Mouse (Mus musculus) myocyte (in vitro differentiated cells): ENCODE results near the gene Slc17a9. TPM values are rescaled to one million over a fixed set of nuclear protein-coding genes. Genes with fewer than 3 reads are reported as not detected.

Source experiments
- H3K27me3 ChIP-seq: one replicate; pipeline ENCODE4 v1.6.1; 2011; ENCODE audit not compliant: control insufficient read depth, insufficient read depth, insufficient read length
- H3K36me3 ChIP-seq: one replicate; pipeline ENCODE4 v1.6.1; 2011; ENCODE audit not compliant: control insufficient read depth, insufficient read depth
- H3K4me2 ChIP-seq: one replicate; pipeline ENCODE4 v1.6.1; 2011; ENCODE audit warnings: low read depth, control low read depth
- H3K4me3 ChIP-seq: one replicate; pipeline ENCODE4 v1.5.1; 2011; ENCODE audit warnings: mild to moderate bottlenecking, control low read depth, moderate library complexity
- H3K79me2 ChIP-seq: one replicate; pipeline ENCODE4 v1.6.1; 2011; ENCODE audit not compliant: control insufficient read depth, insufficient read depth
- H3ac ChIP-seq: one replicate; pipeline ENCODE4 v1.6.1; 2011; ENCODE audit not compliant: control insufficient read depth, insufficient read length
- CEBPB ChIP-seq: IDR thresholded peaks from 2 replicates; pipeline ENCODE4 v1.6.1; 2011; ENCODE audit warnings: mild to moderate bottlenecking, moderate library complexity; ENCODE audit not compliant: poor library complexity, insufficient read depth, severe bottlenecking
- E2F4 ChIP-seq: IDR thresholded peaks from one replicate; pipeline ENCODE4 v1.6.1; 2011; ENCODE audit warnings: mild to moderate bottlenecking, control low read depth, moderate library complexity; ENCODE audit not compliant: insufficient read depth
- MAX ChIP-seq: IDR thresholded peaks from one replicate; pipeline ENCODE4 v1.6.1; 2011; ENCODE audit warnings: low read depth, mild to moderate bottlenecking, control low read depth
- MYOD1 ChIP-seq, 3 experiments: IDR thresholded peaks; one replicate each; pipeline ENCODE4 v1.6.1; 2011; ENCODE audit warnings: control low read depth in 2 of 3, low read depth in 2 of 3, mild to moderate bottlenecking in 2 of 3, moderate library complexity in 1 of 3; ENCODE audit not compliant: insufficient read length in 2 of 3, control insufficient read depth in 1 of 3
- MYOG ChIP-seq, 3 experiments: IDR thresholded peaks; one replicate each; pipeline ENCODE4 v1.6.1; 2011; ENCODE audit warnings: control low read depth in 2 of 3, low read depth in 2 of 3, mild to moderate bottlenecking in 2 of 3; ENCODE audit not compliant: insufficient read length in 2 of 3, control insufficient read depth in 1 of 3, insufficient read depth in 1 of 3
- POLR2A ChIP-seq: IDR thresholded peaks from one replicate; pipeline ENCODE4 v1.6.1; 2011; ENCODE audit warnings: low read depth, mild to moderate bottlenecking, control low read depth, moderate library complexity; ENCODE audit not compliant: insufficient read length
- POLR2AphosphoS2 ChIP-seq: IDR thresholded peaks from one replicate; pipeline ENCODE4 v1.6.1; 2011; ENCODE audit warnings: low read depth, control low read depth; ENCODE audit not compliant: insufficient read length
- REST ChIP-seq: IDR thresholded peaks from one replicate; pipeline ENCODE4 v1.6.1; 2011; ENCODE audit warnings: mild to moderate bottlenecking, control low read depth, moderate library complexity; ENCODE audit not compliant: insufficient read depth, insufficient read length
- SRF ChIP-seq: IDR thresholded peaks from one replicate; pipeline ENCODE4 v1.6.1; 2011; ENCODE audit warnings: low read depth; ENCODE audit not compliant: control insufficient read depth, insufficient read length
- TCF12 ChIP-seq: IDR thresholded peaks from one replicate; pipeline ENCODE4 v1.6.1; 2011; ENCODE audit warnings: mild to moderate bottlenecking, control low read depth; ENCODE audit not compliant: poor library complexity, insufficient read depth, severe bottlenecking
- TCF3 ChIP-seq: IDR thresholded peaks from one replicate; pipeline ENCODE4 v1.6.1; 2011; ENCODE audit warnings: low read depth, control low read depth; ENCODE audit not compliant: insufficient read length
- USF1 ChIP-seq: IDR thresholded peaks from one replicate; pipeline ENCODE4 v1.6.1; 2011; ENCODE audit warnings: low read depth, mild to moderate bottlenecking, control low read depth, moderate library complexity
- polyA plus RNA-seq: library from polyadenylated mRNA; unstranded; fragments of >200 nt; fragmentation: generic; extraction: Trizol; gene quantifications from one replicate; pipeline ENCODE4 v1.2.1, GENCODE M21; 2012; ENCODE audit warnings: missing spikeins

The Slc17a9 gene
- polyA plus RNA-seq, 1 experiment = 0.22 TPM

GRCm38 (mm10) chr2:180735232-180735631 is 10.2 kb downstream of the Slc17a9 start:
- no peaks in the 10 kb centered on the region for H3K36me3 ChIP-seq
- TF ChIP-seq MYOD1 (IDR thresholded peaks at IDR 0.05; ENCODE audit: control insufficient read depth in 1 of 3, insufficient read length in 2 of 3, low read depth in 2 of 3) (no peak), CEBPB (no peak), MAX (no peak), E2F4 (no peak), TCF12 (no peak), POLR2AphosphoS2 (no peak), TCF3 (no peak), USF1 (no peak), MYOG (IDR thresholded peaks at IDR 0.05; ENCODE audit: control insufficient read depth in 1 of 3, insufficient read depth in 1 of 3, insufficient read length in 2 of 3, low read depth in 2 of 3) (no peak), REST (no peak), POLR2A (no peak), SRF (no peak)

GRCm38 (mm10) chr2:180737984-180738383 is 12.9 kb downstream of the Slc17a9 start:
- H3K4me2 ChIP-seq = no peak overlapping the region
- no peaks in the 10 kb centered on the region for H3K79me2 ChIP-seq
- H3K27me3 ChIP-seq = peaks cover 64% of the 10 kb centered on the region
- H3K36me3 ChIP-seq = no peaks in the 10 kb centered on the region
- H3ac ChIP-seq = no peak overlapping the region
- no peak overlapping the region for H3K4me3 ChIP-seq
- TF ChIP-seq SRF (no peak), TCF3 (no peak), MAX (no peak), REST (no peak), E2F4 (no peak), POLR2A (no peak), MYOG (IDR thresholded peaks at IDR 0.05; ENCODE audit: control insufficient read depth in 1 of 3, insufficient read depth in 1 of 3, insufficient read length in 2 of 3, low read depth in 2 of 3) (no peak), USF1 (no peak), TCF12 (no peak), POLR2AphosphoS2 (no peak), CEBPB (no peak), MYOD1 (IDR thresholded peaks at IDR 0.05; ENCODE audit: control insufficient read depth in 1 of 3, insufficient read length in 2 of 3, low read depth in 2 of 3) (no peak)

More at GRCm38 (mm10) chr2:180735232-180735631, 10.2 kb downstream of the Slc17a9 start:
- Histone ChIP-seq H3K27me3 (peaks cover 71% of the 10 kb centered on the region), H3K4me3 (no peak overlapping the region), H3ac (no peak overlapping the region), H3K4me2 (no peak overlapping the region), H3K79me2 (no peaks in the 10 kb centered on the region)

DNA sequence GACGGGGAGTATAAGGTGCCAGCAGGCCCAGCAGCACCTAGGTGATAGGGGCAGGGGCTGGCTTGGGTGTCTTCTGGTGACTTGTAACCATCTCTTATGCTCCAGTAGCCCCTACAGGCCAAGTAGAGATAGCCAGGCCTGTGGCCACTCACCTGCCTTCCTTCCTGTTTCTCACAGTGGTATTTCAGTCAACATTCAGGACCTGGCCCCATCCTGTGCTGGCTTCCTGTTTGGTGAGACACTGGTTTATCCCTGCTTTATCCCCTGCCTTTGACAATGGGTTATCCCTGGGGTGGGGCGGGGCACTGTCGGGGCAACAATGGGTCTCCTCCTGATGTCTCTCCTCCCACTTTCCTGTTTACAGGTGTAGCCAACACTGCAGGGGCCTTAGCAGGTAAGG is 15.3 kb downstream of the Slc17a9 start:
- no peak overlapping the region for H3ac ChIP-seq
- H3K79me2 ChIP-seq = no peaks in the 10 kb centered on the region
- peaks cover 46% of the 10 kb centered on the region for H3K27me3 ChIP-seq
- no peak overlapping the region for H3K4me2 ChIP-seq
- no peak overlapping the region for H3K4me3 ChIP-seq
- H3K36me3 ChIP-seq = no peaks in the 10 kb centered on the region
- TF ChIP-seq MYOG (IDR thresholded peaks at IDR 0.05; ENCODE audit: control insufficient read depth in 1 of 3, insufficient read depth in 1 of 3, insufficient read length in 2 of 3, low read depth in 2 of 3) = no peak
- no peak for TF ChIP-seq MYOD1 (IDR thresholded peaks at IDR 0.05; ENCODE audit: control insufficient read depth in 1 of 3, insufficient read length in 2 of 3, low read depth in 2 of 3)
- no peak for TF ChIP-seq MAX
- TF ChIP-seq POLR2A = no peak
- TF ChIP-seq TCF3 = no peak
- no peak for TF ChIP-seq TCF12
- TF ChIP-seq USF1 = no peak

GRCm38 (mm10) chr2:180741421-180741820 is 16.4 kb downstream of the Slc17a9 start:
- Histone ChIP-seq H3K4me2 (no peak overlapping the region), H3ac (no peak overlapping the region), H3K4me3 (no peak overlapping the region), H3K79me2 (no peaks in the 10 kb centered on the region), H3K36me3 (no peaks in the 10 kb centered on the region), H3K27me3 (peaks cover 36% of the 10 kb centered on the region)
- TF ChIP-seq SRF (no peak), MAX (no peak), POLR2AphosphoS2 (no peak), CEBPB (no peak), TCF12 (no peak), MYOG (IDR thresholded peaks at IDR 0.05; ENCODE audit: control insufficient read depth in 1 of 3, insufficient read depth in 1 of 3, insufficient read length in 2 of 3, low read depth in 2 of 3) (no peak), POLR2A (no peak), E2F4 (no peak), MYOD1 (IDR thresholded peaks at IDR 0.05; ENCODE audit: control insufficient read depth in 1 of 3, insufficient read length in 2 of 3, low read depth in 2 of 3) (no peak), TCF3 (no peak), USF1 (no peak), REST (no peak)

DNA sequence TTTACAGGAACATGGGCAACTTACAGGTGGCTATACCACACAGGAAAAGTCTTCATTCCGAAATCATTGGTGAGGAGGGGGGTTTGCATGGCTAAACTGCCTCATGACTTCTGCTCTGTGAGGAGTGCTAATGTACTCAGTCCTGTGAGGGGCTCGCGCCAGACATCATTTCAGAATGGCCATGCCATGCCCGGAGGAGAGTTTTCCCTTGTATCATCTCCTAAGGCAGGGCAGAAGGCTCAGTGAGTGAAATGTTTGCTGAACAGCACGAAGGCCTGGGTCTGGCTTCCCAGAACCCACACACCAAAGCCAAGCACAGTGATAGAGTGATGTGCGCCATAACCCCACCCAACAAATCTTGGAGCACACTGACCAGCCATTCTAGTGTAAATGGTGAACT is 17.8 kb downstream of the Slc17a9 start:
- Histone ChIP-seq H3ac (no peak overlapping the region), H3K4me3 (no peak overlapping the region), H3K4me2 (no peak overlapping the region), H3K36me3 (no peaks in the 10 kb centered on the region), H3K79me2 (no peaks in the 10 kb centered on the region), H3K27me3 (peaks cover 22% of the 10 kb centered on the region)
- TF ChIP-seq USF1 = no peak
- no peak for TF ChIP-seq POLR2AphosphoS2
- TF ChIP-seq E2F4 = no peak
- no peak for TF ChIP-seq MAX
- no peak for TF ChIP-seq REST
- no peak for TF ChIP-seq MYOG (IDR thresholded peaks at IDR 0.05; ENCODE audit: control insufficient read depth in 1 of 3, insufficient read depth in 1 of 3, insufficient read length in 2 of 3, low read depth in 2 of 3)
- TF ChIP-seq TCF3 = no peak
- TF ChIP-seq CEBPB = no peak
- TF ChIP-seq MYOD1 (IDR thresholded peaks at IDR 0.05; ENCODE audit: control insufficient read depth in 1 of 3, insufficient read length in 2 of 3, low read depth in 2 of 3) = no peak
- TF ChIP-seq TCF12 = no peak
